Mouse (Mus musculus): ENCODE measurements around the gene Trim66. TPM values are rescaled to one million over a fixed set of nuclear protein-coding genes. Genes with fewer than 3 reads are reported as not detected.

Trim66 gene
- total and polyA plus RNA-seq, 3 experiments = 0.02 to 0.49 TPM; not detected in 1

DNA sequence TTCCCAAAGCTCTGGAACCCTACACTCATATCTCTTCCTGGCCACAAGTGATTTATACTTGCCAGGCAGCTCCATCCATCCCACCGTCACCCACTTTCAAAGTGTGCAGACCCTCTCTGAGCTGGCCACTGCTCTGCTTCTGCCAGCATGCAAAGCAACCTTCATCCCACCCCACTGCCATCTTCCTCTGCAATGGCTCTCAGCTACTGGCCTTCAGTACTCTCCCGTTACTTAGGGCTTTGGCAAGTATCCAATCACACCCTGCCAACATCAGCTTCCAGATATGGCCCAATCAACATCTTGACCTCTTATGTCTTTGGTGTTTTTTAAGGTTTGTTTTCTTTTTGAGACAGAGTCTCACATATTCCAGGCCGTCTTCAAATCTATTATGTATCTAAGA lies 30.0 kb downstream of the Trim66 start:
- ATAC-seq (ENCODE audit: extremely low read depth, insufficient number of reproducible peaks, low FRiP score, poor library complexity, severe bottlenecking) = no peak
- peaks cover 15% of the 10 kb centered on the region; the same call in 1 of the 2 replicates for H3K27me3 ChIP-seq (ENCODE audit: insufficient read depth, low read length)
- H3K4me3 ChIP-seq (ENCODE audit: low read depth, low read length) = no peak overlapping the region
- no peak for DNase-seq (ENCODE audit: low spot score)
- H3K36me3 ChIP-seq (replicated peaks) = no peaks in the 10 kb centered on the region
- H3K4me1 ChIP-seq (ENCODE audit: insufficient read depth, low read depth, low read length) = no peaks in the 10 kb centered on the region
- no peak for TF ChIP-seq GATA2 (IDR thresholded peaks at IDR 0.05; ENCODE audit: borderline replicate concordance, low read depth, low read length)
- H3K9me3 ChIP-seq (replicated peaks) = no peaks in the 10 kb centered on the region

DNA sequence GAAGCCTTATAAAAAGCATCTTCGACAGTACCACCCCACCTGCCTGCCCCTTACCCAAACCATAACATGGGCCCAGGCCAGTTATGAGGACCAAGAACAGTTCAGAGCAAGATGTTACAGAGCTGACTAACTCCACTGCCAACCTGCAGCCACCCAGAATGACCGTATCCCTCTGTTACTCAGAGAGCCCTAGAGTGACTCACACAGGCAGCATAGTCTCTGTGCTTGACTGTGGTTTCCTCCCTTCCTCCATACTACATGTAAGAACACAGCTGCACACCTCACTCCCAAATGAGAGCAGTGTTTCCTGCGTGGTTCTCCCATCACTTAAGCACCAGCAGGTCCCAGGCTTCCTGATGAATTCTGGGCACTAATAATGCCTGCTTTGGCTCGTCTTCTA lies 37.2 kb downstream of the Trim66 start:
- Histone ChIP-seq H3K27me3 (ENCODE audit: insufficient read depth, low read length) (peaks cover 42% of the 10 kb centered on the region), H3K4me1 (ENCODE audit: insufficient read depth, low read depth, low read length) (no peaks in the 10 kb centered on the region), H3K36me3 (replicated peaks) (no peaks in the 10 kb centered on the region), H3K4me3 (ENCODE audit: low read depth, low read length) (no peak overlapping the region), H3K9me3 (replicated peaks) (no peaks in the 10 kb centered on the region)
- DNase-seq (ENCODE audit: low spot score) (no peak), ATAC-seq (ENCODE audit: extremely low read depth, insufficient number of reproducible peaks, low FRiP score, poor library complexity, severe bottlenecking) (no peak)
- no peak for TF ChIP-seq TAL1 (conservative IDR thresholded peaks at IDR 0.05; ENCODE audit: low read depth, low read length)
- no peak for TF ChIP-seq GATA1 (IDR thresholded peaks at IDR 0.05; ENCODE audit: borderline replicate concordance, low read length)
- no peak for TF ChIP-seq POLR2AphosphoS5 (IDR thresholded peaks at IDR 0.05; ENCODE audit: insufficient replicate concordance, low read depth, low read length)
- TF ChIP-seq GATA2 (IDR thresholded peaks at IDR 0.05; ENCODE audit: borderline replicate concordance, low read depth, low read length) = no peak
- no peak for TF ChIP-seq CTCF (IDR thresholded peaks at IDR 0.05; ENCODE audit: low read depth, low read length)

DNA sequence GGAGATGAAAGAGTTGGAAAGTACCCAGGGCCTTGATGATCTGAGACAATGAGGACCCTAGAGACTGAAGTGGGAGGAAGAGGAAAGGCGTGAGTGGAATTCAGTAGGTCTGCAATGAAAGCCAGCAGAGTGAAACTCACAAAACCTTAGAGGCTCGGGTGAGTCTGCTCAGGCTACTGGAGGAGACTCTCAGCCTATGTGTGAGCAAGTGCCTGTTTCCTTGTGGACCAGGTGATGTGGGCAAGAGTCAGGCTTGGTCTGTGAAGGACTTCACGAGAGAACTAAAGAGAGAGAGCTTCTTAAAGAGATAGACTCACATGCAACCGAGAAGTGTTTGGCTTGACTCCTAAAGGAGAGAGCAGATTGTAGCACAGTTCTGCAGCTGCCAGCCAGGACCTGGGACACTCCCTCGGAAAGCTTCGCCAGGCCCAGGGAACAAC lies 39.7 kb downstream of the Trim66 start:
- Histone ChIP-seq H3K4me3 (ENCODE audit: low read depth, low read length) (no peak overlapping the region), H3K9me3 (replicated peaks) (no peaks in the 10 kb centered on the region), H3K36me3 (replicated peaks) (no peaks in the 10 kb centered on the region), H3K4me1 (ENCODE audit: insufficient read depth, low read depth, low read length) (no peaks in the 10 kb centered on the region), H3K27me3 (ENCODE audit: insufficient read depth, low read length) (peaks cover 43% of the 10 kb centered on the region)
- no peak for ATAC-seq (ENCODE audit: extremely low read depth, insufficient number of reproducible peaks, low FRiP score, poor library complexity, severe bottlenecking)
- TF ChIP-seq CTCF (IDR thresholded peaks at IDR 0.05; ENCODE audit: low read depth, low read length) (no peak), GATA2 (IDR thresholded peaks at IDR 0.05; ENCODE audit: borderline replicate concordance, low read depth, low read length) (no peak), GATA1 (IDR thresholded peaks at IDR 0.05; ENCODE audit: borderline replicate concordance, low read length) (no peak), POLR2AphosphoS5 (IDR thresholded peaks at IDR 0.05; ENCODE audit: insufficient replicate concordance, low read depth, low read length) (no peak), TAL1 (conservative IDR thresholded peaks at IDR 0.05; ENCODE audit: low read depth, low read length) (no peak)
- no peak for DNase-seq (ENCODE audit: low spot score)

DNA sequence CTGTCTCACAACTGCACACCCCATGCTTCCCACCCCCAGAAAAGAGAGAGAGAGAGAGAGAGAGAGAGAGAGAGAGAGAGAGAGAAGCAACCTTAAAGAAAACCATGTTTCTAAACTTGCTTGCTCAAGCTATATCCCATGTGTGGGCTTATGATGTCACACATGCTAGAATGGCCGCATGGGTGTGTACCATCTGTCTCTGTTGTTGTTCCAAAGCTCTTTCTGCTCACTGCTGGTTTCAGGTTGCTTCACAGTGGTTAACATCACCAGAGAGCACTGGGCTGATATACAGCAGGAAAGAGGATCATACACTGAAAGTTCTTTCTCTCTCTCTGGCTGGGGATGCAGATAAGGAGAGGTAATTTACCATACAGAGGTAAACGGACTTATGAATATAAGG lies 40.3 kb downstream of the Trim66 start:
- Histone ChIP-seq H3K36me3 (replicated peaks) (no peaks in the 10 kb centered on the region), H3K4me1 (ENCODE audit: insufficient read depth, low read depth, low read length) (no peaks in the 10 kb centered on the region), H3K27me3 (ENCODE audit: insufficient read depth, low read length) (peaks cover 43% of the 10 kb centered on the region), H3K9me3 (replicated peaks) (no peaks in the 10 kb centered on the region), H3K4me3 (ENCODE audit: low read depth, low read length) (no peak overlapping the region)
- no peak for ATAC-seq (ENCODE audit: extremely low read depth, insufficient number of reproducible peaks, low FRiP score, poor library complexity, severe bottlenecking)
- TF ChIP-seq POLR2AphosphoS5 (IDR thresholded peaks at IDR 0.05; ENCODE audit: insufficient replicate concordance, low read depth, low read length) = no peak
- no peak for TF ChIP-seq GATA1 (IDR thresholded peaks at IDR 0.05; ENCODE audit: borderline replicate concordance, low read length)
- TF ChIP-seq CTCF (IDR thresholded peaks at IDR 0.05; ENCODE audit: low read depth, low read length) = no peak
- no peak for DNase-seq (ENCODE audit: low spot score)

DNA sequence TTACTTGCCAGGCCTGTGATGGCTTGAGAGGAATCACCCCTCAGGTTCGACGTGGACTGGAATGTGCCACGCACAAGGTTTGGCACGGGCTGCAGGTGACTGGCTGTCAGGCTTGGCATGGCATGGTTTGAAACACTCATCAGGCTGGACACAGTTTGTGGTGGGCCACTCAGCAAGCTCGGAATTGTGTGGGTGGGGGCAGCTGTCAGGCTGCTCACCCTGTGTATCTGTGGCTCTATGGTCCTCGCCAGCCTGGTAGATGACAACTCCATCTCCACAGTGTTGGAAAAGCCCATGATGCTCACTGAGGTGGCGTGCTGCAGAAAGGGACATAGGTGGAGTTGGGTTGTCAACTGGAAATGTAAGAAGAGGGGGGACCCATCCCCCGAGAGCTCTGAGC lies 47.2 kb downstream of the Trim66 start:
- Histone ChIP-seq H3K9me3 (replicated peaks) (no peaks in the 10 kb centered on the region), H3K4me3 (ENCODE audit: low read depth, low read length) (no peak overlapping the region), H3K36me3 (replicated peaks) (no peaks in the 10 kb centered on the region), H3K4me1 (ENCODE audit: insufficient read depth, low read depth, low read length) (peaks cover 3% of the 10 kb centered on the region; the same call in 1 of the 2 replicates), H3K27me3 (ENCODE audit: insufficient read depth, low read length) (peaks cover 32% of the 10 kb centered on the region)
- ATAC-seq (ENCODE audit: extremely low read depth, insufficient number of reproducible peaks, low FRiP score, poor library complexity, severe bottlenecking) (no peak), DNase-seq (ENCODE audit: low spot score) (no peak)
- no peak for TF ChIP-seq GATA2 (IDR thresholded peaks at IDR 0.05; ENCODE audit: borderline replicate concordance, low read depth, low read length)
- no peak for TF ChIP-seq CTCF (IDR thresholded peaks at IDR 0.05; ENCODE audit: low read depth, low read length)
- no peak for TF ChIP-seq TAL1 (conservative IDR thresholded peaks at IDR 0.05; ENCODE audit: low read depth, low read length)
- TF ChIP-seq POLR2AphosphoS5 (IDR thresholded peaks at IDR 0.05; ENCODE audit: insufficient replicate concordance, low read depth, low read length) = no peak
- TF ChIP-seq GATA1 (IDR thresholded peaks at IDR 0.05; ENCODE audit: borderline replicate concordance, low read length) = no peak

DNA sequence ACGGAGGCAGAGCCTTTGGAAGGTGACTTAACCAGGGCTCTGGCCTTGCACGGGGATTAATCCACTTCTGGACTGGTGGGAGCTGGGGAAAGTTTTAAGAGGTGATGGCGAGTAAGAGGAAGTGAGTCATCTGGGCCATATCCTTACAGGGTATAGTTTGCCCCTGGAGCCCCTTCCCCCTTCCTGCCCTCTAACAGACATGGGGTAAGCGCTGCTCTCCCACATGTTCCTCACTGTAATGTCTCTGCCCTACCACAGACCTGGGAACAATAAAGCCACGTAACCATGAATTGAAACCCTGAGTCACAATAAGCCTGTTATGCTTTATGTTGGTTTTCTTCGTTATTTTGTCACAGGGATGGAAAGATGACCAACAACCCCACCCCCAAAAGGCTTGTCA lies 51.4 kb downstream of the Trim66 start:
- no peak for DNase-seq (ENCODE audit: low spot score)
- no peak overlapping the region for H3K4me3 ChIP-seq (ENCODE audit: low read depth, low read length)
- TF ChIP-seq POLR2AphosphoS5 (IDR thresholded peaks at IDR 0.05; ENCODE audit: insufficient replicate concordance, low read depth, low read length) (no peak), GATA1 (IDR thresholded peaks at IDR 0.05; ENCODE audit: borderline replicate concordance, low read length) (no peak), CTCF (IDR thresholded peaks at IDR 0.05; ENCODE audit: low read depth, low read length) (no peak), GATA2 (IDR thresholded peaks at IDR 0.05; ENCODE audit: borderline replicate concordance, low read depth, low read length) (no peak), TAL1 (conservative IDR thresholded peaks at IDR 0.05; ENCODE audit: low read depth, low read length) (no peak)
- no peaks in the 10 kb centered on the region for H3K9me3 ChIP-seq (replicated peaks)
- peaks cover 3% of the 10 kb centered on the region; the same call in 1 of the 2 replicates for H3K4me1 ChIP-seq (ENCODE audit: insufficient read depth, low read depth, low read length)
- no peak for ATAC-seq (ENCODE audit: extremely low read depth, insufficient number of reproducible peaks, low FRiP score, poor library complexity, severe bottlenecking)
- H3K27me3 ChIP-seq (ENCODE audit: insufficient read depth, low read length) = peaks cover 36% of the 10 kb centered on the region
- no peaks in the 10 kb centered on the region for H3K36me3 ChIP-seq (replicated peaks)

DNA sequence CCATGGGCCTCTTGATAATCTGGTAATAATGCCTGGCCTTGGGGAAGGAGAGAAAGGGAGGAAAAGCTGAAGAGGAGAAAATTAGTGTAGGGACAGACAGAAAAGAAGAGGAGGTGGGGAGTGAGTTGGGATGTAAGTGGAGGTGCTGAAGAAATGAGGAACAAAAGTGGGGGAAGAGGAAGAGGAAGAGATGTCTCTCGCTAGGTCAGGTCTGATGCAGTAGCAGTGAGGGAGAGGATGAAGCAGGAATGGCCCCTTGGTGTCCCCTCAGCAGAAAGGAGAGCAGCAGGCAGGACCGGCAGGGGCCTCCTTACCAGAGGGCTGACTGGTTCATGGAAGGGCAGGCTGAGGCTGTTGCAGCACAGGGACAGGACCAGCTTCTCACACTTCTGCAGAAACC lies 52.2 kb downstream of the Trim66 start:
- no peak for ATAC-seq (ENCODE audit: extremely low read depth, insufficient number of reproducible peaks, low FRiP score, poor library complexity, severe bottlenecking)
- H3K4me1 ChIP-seq (ENCODE audit: insufficient read depth, low read depth, low read length) = peaks cover 3% of the 10 kb centered on the region; the same call in 1 of the 2 replicates
- TF ChIP-seq GATA1 (IDR thresholded peaks at IDR 0.05; ENCODE audit: borderline replicate concordance, low read length) (no peak), TAL1 (conservative IDR thresholded peaks at IDR 0.05; ENCODE audit: low read depth, low read length) (no peak), CTCF (IDR thresholded peaks at IDR 0.05; ENCODE audit: low read depth, low read length) (no peak), POLR2AphosphoS5 (IDR thresholded peaks at IDR 0.05; ENCODE audit: insufficient replicate concordance, low read depth, low read length) (no peak), GATA2 (IDR thresholded peaks at IDR 0.05; ENCODE audit: borderline replicate concordance, low read depth, low read length) (no peak)

More for the DNA sequence above, 52.2 kb downstream of the Trim66 start:
- Histone ChIP-seq H3K4me3 (ENCODE audit: low read depth, low read length) (no peak overlapping the region), H3K36me3 (replicated peaks) (no peaks in the 10 kb centered on the region), H3K9me3 (replicated peaks) (no peaks in the 10 kb centered on the region), H3K27me3 (ENCODE audit: insufficient read depth, low read length) (peaks cover 36% of the 10 kb centered on the region)
- no peak for DNase-seq (ENCODE audit: low spot score)
